Mouse (Mus musculus) cortical plate, adult 2 months (tissue): ENCODE results near the gene Bcor. TPM values are rescaled to one million over a fixed set of nuclear protein-coding genes. Genes with fewer than 3 reads are reported as not detected.

Source experiments
- H3K27ac ChIP-seq: fragments of 200-500 bp; 2 replicates; pipeline ENCODE4 v1.5.1; 2012; ENCODE audit warnings: low read length, control low read depth, inconsistent platforms; ENCODE audit not compliant: insufficient read depth
- H3K4me1 ChIP-seq: fragments of 200-500 bp; 2 replicates; pipeline ENCODE4 v1.6.1; 2011; ENCODE audit warnings: low read length; ENCODE audit not compliant: control insufficient read depth, insufficient read depth
- H3K4me3 ChIP-seq: fragments of 200-500 bp; 2 replicates; pipeline ENCODE4 v1.5.1; 2011; ENCODE audit warnings: mild to moderate bottlenecking, low read length, control low read depth; ENCODE audit not compliant: insufficient read depth
- CTCF ChIP-seq: fragments of 200-500 bp; IDR thresholded peaks from 2 replicates; pipeline ENCODE4 v1.5.1; 2011; ENCODE audit warnings: mild to moderate bottlenecking, control low read depth, low read length; ENCODE audit not compliant: insufficient read depth; ENCODE audit errors: extremely low read depth
- POLR2A ChIP-seq: fragments of 200-500 bp; IDR thresholded peaks from 2 replicates; pipeline ENCODE4 v1.6.1; 2011; ENCODE audit warnings: mild to moderate bottlenecking, low read length, control low read depth; ENCODE audit not compliant: insufficient read depth; ENCODE audit errors: extremely low read depth
- polyA plus RNA-seq: library from polyadenylated mRNA; depleted of rRNA; stranded (reverse); fragments of >200 nt; gene quantifications from 2 replicates; pipeline ENCODE4 v1.2.3, GENCODE M21; 2012; rRNA removed

Gene Bcor
- polyA plus RNA-seq, result 17.7 and 18.5 TPM in 2 replicates

DNA sequence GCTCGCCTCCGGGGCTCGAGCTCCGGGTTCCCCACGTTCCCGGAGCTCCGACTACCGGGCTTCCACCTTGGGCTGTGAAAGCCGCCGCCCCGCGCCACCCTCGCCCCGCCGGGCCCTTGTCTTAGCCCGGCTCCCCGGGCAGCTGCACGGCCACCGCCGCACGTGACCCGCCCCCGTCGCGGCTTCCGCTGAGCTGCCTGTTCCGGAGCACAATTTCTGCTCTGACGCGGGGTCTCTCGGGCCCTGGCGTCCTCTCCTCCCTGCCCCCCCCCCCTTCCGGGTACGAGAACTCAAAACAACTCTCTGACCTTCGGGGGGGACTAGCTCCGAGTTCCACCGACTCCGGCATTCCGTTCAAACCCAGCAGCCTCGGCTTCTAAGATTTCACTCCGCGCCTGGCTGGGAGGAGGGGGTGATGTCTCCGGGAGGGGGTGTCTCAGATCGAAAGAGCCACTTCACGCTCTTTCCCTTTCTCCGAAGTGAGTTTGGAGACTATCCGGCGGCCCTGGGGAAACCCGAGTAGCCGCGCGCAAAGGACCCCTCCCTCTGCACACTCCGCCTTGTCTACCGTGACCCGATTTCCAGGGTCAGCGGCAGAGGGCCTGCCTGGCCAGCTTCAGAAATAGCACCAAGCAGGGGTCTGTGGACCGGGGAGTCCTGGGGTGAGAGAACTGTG is at the start of gene Bcor:
Gene Bcor, minus strand, starts transcription at position 375 of the 676 bp plus-strand sequence.
- H3K27ac ChIP-seq, result peak within 1 kb of the TSS; percentile 69
- TF ChIP-seq POLR2A (no peak), CTCF (no peak)
- H3K4me1 ChIP-seq, result no peaks in the 10 kb centered on the region; the same call in 1 of the 2 replicates
- peak within 1 kb of the TSS; percentile 49 for H3K4me3 ChIP-seq

DNA sequence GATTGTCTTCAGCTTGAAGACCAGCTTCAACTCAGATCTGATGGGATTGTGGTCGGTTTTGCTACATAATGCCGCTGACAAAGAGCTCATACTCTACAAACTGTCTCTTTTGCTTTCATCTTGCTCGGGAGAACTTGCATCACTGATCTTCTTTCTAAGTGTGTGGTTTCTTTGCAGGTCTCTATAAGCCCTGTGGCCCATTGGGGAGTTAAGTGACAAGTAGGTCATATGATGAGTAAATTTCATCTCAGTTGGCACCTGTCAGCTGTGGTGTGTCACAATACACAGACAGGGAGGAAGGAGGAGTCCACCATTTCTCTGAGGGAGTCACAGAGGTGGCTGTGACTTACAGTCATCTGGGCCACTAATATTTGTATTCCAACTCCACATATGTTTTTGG is 42.8 kb upstream of the Bcor start:
- no peak for TF ChIP-seq CTCF
- no peak for TF ChIP-seq POLR2A
- no peak overlapping the region for H3K4me3 ChIP-seq
- no peak overlapping the region for H3K27ac ChIP-seq
- H3K4me1 ChIP-seq, result no peaks in the 10 kb centered on the region

DNA sequence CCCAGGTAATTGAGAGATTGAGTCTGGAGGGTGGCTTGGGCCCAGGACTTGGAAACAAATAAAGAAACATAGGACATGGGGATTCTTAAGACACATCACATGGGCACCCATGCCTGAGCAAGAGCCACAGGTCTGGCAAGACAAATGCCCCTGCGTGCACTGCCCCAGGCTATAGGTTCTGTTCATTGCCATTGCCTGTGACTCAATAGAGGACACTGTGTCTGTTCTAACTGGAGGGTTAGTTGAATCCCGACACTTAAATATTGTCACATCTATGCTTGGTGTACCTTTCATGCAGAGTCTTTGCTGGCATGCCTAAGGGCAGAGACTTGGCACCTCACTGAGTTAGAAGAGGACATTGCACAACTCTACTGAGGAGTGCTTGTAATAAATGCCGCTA is 41.0 kb upstream of the Bcor start:
- TF ChIP-seq CTCF (no peak), POLR2A (no peak)

GRCm38 (mm10) chrX:12195234-12195919 is 35.2 kb upstream of the Bcor start:
- TF ChIP-seq CTCF, result no peak
- no peak for TF ChIP-seq POLR2A
- H3K27ac ChIP-seq, result no peak overlapping the region

More for the DNA sequence above, 41.0 kb upstream of the Bcor start:
- no peaks in the 10 kb centered on the region for H3K4me1 ChIP-seq
- H3K4me3 ChIP-seq, result no peak overlapping the region
- no peak overlapping the region for H3K27ac ChIP-seq

DNA sequence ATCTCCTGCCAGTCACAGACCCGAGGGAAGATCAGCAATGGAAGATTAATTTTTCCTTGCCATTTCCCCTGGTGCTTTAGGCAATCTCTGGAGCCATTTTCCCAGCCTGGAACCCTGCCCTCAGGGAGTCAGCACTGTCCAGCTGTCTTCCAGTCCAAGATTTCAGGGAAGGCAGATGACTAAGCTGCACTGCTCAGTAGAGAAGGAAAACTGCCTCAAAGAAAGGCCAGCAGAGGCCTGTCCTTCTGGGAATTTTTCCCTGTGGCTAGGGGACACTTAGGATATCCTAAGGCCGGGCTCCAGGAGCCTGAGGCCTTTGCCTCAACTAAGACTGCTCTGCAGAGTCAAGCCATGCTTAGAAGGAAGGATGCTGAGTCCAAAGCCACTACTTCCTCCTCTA is 32.2 kb upstream of the Bcor start:
- TF ChIP-seq POLR2A, result no peak
- no peak for TF ChIP-seq CTCF
- no peak overlapping the region for H3K27ac ChIP-seq
- H3K4me3 ChIP-seq, result no peak overlapping the region
- no peaks in the 10 kb centered on the region for H3K4me1 ChIP-seq

More at GRCm38 (mm10) chrX:12195234-12195919, 35.2 kb upstream of the Bcor start:
- H3K4me1 ChIP-seq, result no peaks in the 10 kb centered on the region
- H3K4me3 ChIP-seq, result no peak overlapping the region

DNA sequence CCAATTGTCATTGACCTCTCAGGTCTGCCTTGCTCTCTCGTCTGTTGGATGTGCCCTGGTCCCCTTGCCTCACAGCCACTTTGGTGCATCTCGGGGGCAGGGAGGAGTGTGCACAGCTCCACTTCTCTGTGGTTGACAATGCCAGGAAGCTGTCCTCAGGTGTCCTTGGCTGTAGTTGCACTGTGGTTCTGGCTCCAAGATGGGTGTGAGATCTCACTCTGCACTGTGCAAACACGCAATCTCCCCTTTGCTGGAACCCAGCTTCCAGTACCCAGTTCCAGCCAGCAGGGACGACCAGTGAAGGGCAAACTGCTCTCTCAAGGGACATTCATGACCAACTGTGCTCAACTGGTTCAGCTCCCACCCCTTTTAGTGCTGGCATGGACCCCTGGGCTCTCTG is 29.4 kb upstream of the Bcor start:
- no peak for TF ChIP-seq CTCF
- TF ChIP-seq POLR2A, result no peak
- Histone ChIP-seq H3K4me1 (no peaks in the 10 kb centered on the region), H3K4me3 (no peak overlapping the region), H3K27ac (no peak overlapping the region)

- H3K27ac ChIP-seq, result no peak overlapping the region
- no peak overlapping the region for H3K4me3 ChIP-seq
- TF ChIP-seq POLR2A (no peak), CTCF (no peak)
- no peaks in the 10 kb centered on the region for H3K4me1 ChIP-seq
These were observed 15.2 kb upstream of the Bcor start for GRCm38 (mm10) chrX:12175198-12175960.

DNA sequence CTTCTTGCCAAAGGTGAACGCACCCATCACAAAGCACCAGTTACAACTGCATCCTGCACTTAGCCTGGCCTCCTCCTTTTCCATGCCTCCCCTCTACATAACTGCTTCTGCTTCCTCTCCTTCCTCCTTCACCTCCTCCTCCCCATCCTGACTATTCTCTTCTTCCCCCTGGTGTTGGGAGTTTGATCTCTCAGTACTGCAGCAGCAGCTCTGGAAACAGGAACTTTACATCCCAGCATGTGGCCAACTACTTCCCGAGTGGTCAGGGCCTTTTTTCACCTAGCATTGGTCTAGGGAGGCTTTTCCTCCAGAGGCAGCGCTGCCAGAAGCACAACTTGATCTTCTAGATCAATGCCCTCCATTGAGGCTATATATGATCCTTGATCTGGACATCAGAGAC is 10.0 kb upstream of the Bcor start:
- H3K4me3 ChIP-seq, result no peak overlapping the region
- TF ChIP-seq POLR2A (no peak), CTCF (no peak)
- H3K27ac ChIP-seq, result no peak overlapping the region

More for the DNA sequence above, 10.0 kb upstream of the Bcor start:
- H3K4me1 ChIP-seq, result no peaks in the 10 kb centered on the region
